Mouse (Mus musculus): Measurements from ENCODE around the gene Oas2.

- TF ChIP-seq CTCF (IDR thresholded peaks at IDR 0.05; ENCODE audit: borderline replicate concordance, control insufficient read depth, extremely low read depth, insufficient read depth, low read length, poor library complexity): no peak
- no peak for TF ChIP-seq POLR2A (IDR thresholded peaks at IDR 0.05; ENCODE audit: control insufficient read depth, extremely low read depth, insufficient read depth, low read length, poor library complexity)
These were observed 50.8 kb downstream of the Oas2 start for GRCm38 (mm10) chr5:120698801-120699391.
